28 mouse cellular contexts compared by ENCODE assay signal in the genomic region with DNA sequence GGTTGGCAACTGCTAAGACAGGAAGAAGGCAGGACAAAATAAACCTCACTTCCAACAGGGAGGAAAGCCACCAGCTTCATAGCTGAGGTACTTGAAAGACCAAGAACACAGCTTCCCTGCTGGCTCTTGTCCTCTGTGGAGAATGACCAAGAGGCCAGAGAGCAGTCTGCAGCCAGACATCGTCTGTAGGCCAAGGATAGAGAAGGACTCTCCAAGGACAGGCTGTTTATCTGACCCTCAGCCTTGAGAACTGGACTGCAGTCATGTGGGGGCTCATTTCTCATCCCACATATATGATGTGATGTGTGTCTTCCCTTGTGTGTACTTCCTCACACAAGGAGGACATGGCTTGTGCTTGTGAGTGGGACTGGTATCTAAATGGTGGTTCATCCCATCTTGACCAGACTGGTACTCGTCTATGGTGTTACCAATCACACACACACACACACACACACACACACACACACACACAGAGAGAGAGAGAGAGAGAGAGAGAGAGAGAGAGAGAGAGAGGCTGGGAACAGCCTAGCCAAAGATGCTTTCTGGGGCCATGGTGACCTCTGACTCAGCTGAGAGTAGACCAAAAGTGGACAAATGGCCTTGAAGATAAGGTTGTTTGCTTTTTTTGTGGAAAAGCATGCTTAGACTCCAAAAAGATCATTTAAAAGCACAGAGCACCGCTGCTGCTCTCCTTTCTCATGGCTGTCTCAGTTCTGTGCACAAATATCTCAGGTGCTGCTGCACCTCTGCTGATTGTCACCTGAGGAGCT. TPM values are rescaled to one million over a fixed set of nuclear protein-coding genes. Genes with fewer than 3 reads are reported as not detected.
DNase-seq lines count a peak whose midpoint lies in the region; ATAC-seq and TF ChIP-seq lines count a peak whose summit lies in the region.
"Had no signal": no experiment of that assay in that cellular context is flagged by ENCODE, and none has a peak within 500 bp of the region (broad histone marks: within the 10 kb centered on the region; RNA-seq: fewer than 3 reads in every experiment).

No protein-coding gene starts in this region.

- H3K4me2 ChIP-seq in heart, embryonic 11.5 days: no peak overlapping the region
- H3K4me2 ChIP-seq: heart, embryonic 13.5 days; liver, embryonic 11.5 days; lung, embryonic 15.5 days; midbrain, embryonic 15.5 days; neural tube, embryonic 15.5 days had no signal

- H3K4me3 ChIP-seq in cortical plate, adult 2 months (ENCODE audit: insufficient read depth, low read length): no peak overlapping the region
- no peak overlapping the region for H3K4me3 ChIP-seq in heart, embryonic 11.5 days (ENCODE audit: low read depth, low read length)
- H3K4me3 ChIP-seq: erythroblast, embryonic 14.5 days; heart, embryonic 13.5 days; hindbrain, embryonic 10.5 days; lung, embryonic 15.5 days; midbrain, embryonic 10.5 days; midbrain, embryonic 15.5 days; neural tube, embryonic 15.5 days had no signal

- DNase-seq in heart, adult 9 months (ENCODE audit: low spot score in 2 of 2): peak; percentile 22 to 24
- DNase-seq in heart, postnatal 4 days: no peak
- DNase-seq in 416B (ENCODE audit: low read depth): peak; percentile 9
- peak; percentile 28 for DNase-seq in adrenal gland, postnatal 10 days
- no peak for DNase-seq in gastrocnemius, adult 18-20 months (ENCODE audit: low spot score)
- DNase-seq: B cell, adult 2 months; cerebellum, adult 11-12 months; cerebellum, adult 9-11 months; gastrocnemius, postnatal 25 days; heart, postnatal 10 days; kidney, adult 18-20 months; kidney, postnatal 4 days; right cerebral cortex, adult 18-20 months; spleen, adult 18-20 months; thymus, postnatal 4 days had no signal

- peaks cover 3% of the 10 kb centered on the region for H3K4me1 ChIP-seq in cortical plate, adult 2 months (ENCODE audit: control insufficient read depth, insufficient read depth, low read length)
- H3K4me1 ChIP-seq in heart, embryonic 11.5 days (ENCODE audit: control insufficient read depth, insufficient read depth, low read length): no peaks in the 10 kb centered on the region; the same call in 1 of the 2 replicates

- no peaks in the 10 kb centered on the region for H3K9me3 ChIP-seq in heart, embryonic 11.5 days (replicated peaks; ENCODE audit: control insufficient read depth, low read length)
- H3K9me3 ChIP-seq: heart, embryonic 13.5 days; hindbrain, embryonic 10.5 days; lung, embryonic 15.5 days; midbrain, embryonic 10.5 days; midbrain, embryonic 15.5 days; neural tube, embryonic 15.5 days had no signal

- no peak overlapping the region for H3K9ac ChIP-seq in heart, embryonic 11.5 days (ENCODE audit: low read depth, low read length)
- H3K9ac ChIP-seq: heart, embryonic 13.5 days; lung, embryonic 15.5 days; midbrain, embryonic 15.5 days; neural tube, embryonic 15.5 days had no signal

- no peaks in the 10 kb centered on the region for H3K36me3 ChIP-seq in heart, embryonic 11.5 days (ENCODE audit: control insufficient read depth, insufficient read depth, low read length)
- H3K36me3 ChIP-seq: heart, embryonic 13.5 days; hindbrain, embryonic 10.5 days; lung, embryonic 15.5 days; midbrain, embryonic 10.5 days; midbrain, embryonic 15.5 days; neural tube, embryonic 15.5 days had no signal

- ATAC-seq in heart, embryonic 11.5 days (replicated peaks; ENCODE audit: insufficient number of reproducible peaks, low FRiP score, low TSS enrichment): no peak
- ATAC-seq: hindbrain, embryonic 16.5 days; midbrain, embryonic 15.5 days had no signal

- no peak for TF ChIP-seq POLR2A in cortical plate, adult 2 months (IDR thresholded peaks at IDR 0.05; ENCODE audit: extremely low read depth, insufficient read depth, low read length)

- no peaks in the 10 kb centered on the region for H3K27me3 ChIP-seq in heart, embryonic 11.5 days (ENCODE audit: control insufficient read depth, insufficient read depth, low read length)
- H3K27me3 ChIP-seq: heart, embryonic 13.5 days; lung, embryonic 15.5 days; midbrain, embryonic 15.5 days; neural tube, embryonic 15.5 days had no signal

- TF ChIP-seq CTCF in cortical plate, adult 2 months (IDR thresholded peaks at IDR 0.05; ENCODE audit: extremely low read depth, insufficient read depth, low read length): no peak

- 0 out of 2 replicates have a peak overlapping the region, but pooled peaks have one; percentile 4 for H3K27ac ChIP-seq in cortical plate, adult 2 months (ENCODE audit: insufficient read depth, low read length)
- no peak overlapping the region for H3K27ac ChIP-seq in heart, embryonic 11.5 days (ENCODE audit: low read depth, low read length)
- H3K27ac ChIP-seq: heart, embryonic 13.5 days; hindbrain, embryonic 10.5 days; kidney, postnatal 0 days; lung, embryonic 15.5 days; midbrain, embryonic 10.5 days; midbrain, embryonic 15.5 days; neural tube, embryonic 15.5 days had no signal

- WGBS in heart, embryonic 11.5 days (ENCODE audit: insufficient replicate concordance): 62% methylated on average over 3 of the region's 3 CpGs

RNA-seq across cellular contexts. Expression of gene Tgfa, which starts 18.0 kb away (rescaled TPM):
- 1 to 10 TPM; 3.5 to 4.6 TPM for total RNA-seq in heart, postnatal 4 days (2021)
- total RNA-seq in adrenal gland, postnatal 10 days (2021): 1 to 10 TPM; 8.1 to 9.0 TPM
- 14.0 and 18.6 TPM in 2 replicates for polyA plus RNA-seq in cortical plate, adult 2 months (2012; rRNA removed)
- total RNA-seq in gastrocnemius, adult 18-20 months (2021): under 1 TPM; 0.27 to 0.36 TPM
- polyA plus RNA-seq in heart, embryonic 11.5 days (2014; fragmentation: Nextera tagmentation; extraction: Ambion mirVana): 3.0 and 4.1 TPM in 2 replicates
- total RNA-seq: common myeloid progenitor, adult 5-6 weeks had no signal
- polyA plus RNA-seq: erythroblast, embryonic 14.5 days had no signal

Comparison
In these comparisons a context has a peak if more than half of its experiments do, and no peak if none do; other contexts are left out.
1. DNase-seq: peak in heart, adult 9 months (2 of 2), 416B (single experiment) and adrenal gland, postnatal 10 days (single experiment); none in heart, postnatal 4 days (single experiment) and gastrocnemius, adult 18-20 months (single experiment).